Mouse (Mus musculus) frontal cortex, postnatal 25 days (tissue): ENCODE measurements around the gene Bora.

Experiments
- DNase-seq, 2 experiments: peaks; one replicate each; pipeline ENCODE4 v3.0.0; 2022; ENCODE audit warnings: low spot score in 2 of 2

Bora gene

DNA sequence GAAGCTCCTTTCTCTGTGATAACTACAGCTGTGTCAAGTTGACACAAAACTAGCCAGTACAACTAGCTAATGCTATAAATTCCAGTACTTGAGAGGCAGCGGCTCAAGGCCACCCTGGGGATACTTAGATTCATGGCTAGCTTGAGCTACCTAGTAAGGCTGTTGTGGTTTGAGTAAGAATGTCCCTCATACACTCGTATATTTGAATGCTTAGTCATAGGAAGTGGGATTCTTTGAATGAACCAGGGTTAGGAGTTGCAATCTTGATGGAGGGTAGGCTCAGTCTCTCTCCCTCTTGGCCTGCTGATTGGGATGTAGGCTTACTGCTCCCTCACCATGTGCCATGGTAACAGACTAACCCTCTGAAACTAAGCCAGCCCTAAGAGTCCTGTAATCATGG, 17.1 kb downstream of the Bora start:
- DNase-seq, result no peak

DNA sequence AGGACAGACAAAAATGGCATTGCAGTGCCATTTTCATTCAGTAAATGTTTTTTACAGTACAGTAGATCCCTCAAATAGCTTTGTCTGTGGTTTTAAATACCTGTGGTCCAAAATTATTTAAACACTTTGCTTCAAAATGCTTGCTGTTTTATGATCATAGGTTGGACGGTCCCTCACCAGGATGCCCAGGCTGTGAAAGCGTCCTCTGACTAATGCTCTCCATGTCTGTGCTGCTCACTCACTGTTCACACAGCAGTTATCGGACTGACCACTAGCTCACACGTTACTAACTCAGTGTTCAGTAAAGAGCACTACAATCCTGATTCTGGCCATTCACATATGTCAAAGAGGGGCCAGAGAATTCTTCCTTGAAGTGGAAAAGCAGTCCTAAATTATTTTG, 25.1 kb downstream of the Bora start:
- no peak for DNase-seq

DNA sequence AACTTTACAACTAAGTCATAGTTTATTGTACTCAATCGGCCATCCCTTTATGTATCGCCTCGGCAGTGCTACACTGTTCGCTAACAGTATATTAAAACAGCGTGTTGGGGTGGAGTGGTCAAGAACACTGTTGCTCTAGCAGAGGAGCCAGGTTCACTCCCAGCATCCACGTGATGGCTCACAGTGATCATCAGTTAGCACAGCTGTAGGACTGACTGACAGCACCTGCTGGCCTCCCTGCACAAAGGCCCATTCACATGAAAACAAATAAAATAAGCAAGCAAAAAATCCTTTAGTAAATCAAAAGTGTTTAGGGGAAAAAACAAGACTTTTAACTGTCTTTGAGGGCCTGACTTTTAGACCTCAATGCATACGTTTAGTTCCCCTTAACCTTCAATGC, 42.9 kb downstream of the Bora start:
- no peak for DNase-seq

DNA sequence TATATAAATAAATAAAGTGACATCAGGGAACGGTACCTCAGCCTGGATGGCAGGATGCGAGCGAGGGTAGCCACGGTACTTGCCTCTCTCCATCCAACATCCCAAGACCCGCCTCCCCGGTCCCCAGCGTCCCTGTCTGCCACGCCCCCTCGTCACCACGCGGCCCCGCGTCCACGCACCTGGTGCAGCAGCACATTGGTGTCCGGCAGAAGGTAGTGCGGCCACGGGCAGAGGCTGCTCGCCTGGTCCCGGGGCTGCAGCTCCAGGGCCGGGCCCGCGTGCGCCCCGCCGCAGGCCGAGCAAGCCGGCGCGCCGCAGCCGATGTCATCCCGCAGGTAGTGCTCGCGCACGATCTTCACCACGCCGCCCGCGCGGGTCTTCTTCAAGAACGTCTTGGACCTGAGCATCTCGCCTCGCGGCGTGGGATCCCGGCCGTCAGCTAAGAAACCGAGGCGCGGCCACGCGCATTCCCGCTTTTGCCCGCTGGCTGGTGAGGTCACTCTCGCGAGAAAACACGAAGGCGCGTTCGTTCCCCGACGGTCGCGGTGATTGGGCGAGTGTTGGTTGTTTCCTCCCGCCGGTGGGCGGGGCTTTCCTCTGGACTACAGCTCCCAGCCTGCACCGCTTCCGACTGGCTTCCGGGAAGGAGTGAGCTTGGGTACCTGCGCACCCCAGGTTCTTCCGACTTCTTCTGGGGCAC, 53.4 kb downstream of the Bora start, which contains the start of the genes Pibf1 and Dis3:
Gene Pibf1 (plus strand): TSS at position 158 of the 700 bp plus-strand sequence.
Gene Dis3 (minus strand): TSS at position 504 of the 700 bp plus-strand sequence.
- DNase-seq, result peak; percentile 98 to 99

DNA sequence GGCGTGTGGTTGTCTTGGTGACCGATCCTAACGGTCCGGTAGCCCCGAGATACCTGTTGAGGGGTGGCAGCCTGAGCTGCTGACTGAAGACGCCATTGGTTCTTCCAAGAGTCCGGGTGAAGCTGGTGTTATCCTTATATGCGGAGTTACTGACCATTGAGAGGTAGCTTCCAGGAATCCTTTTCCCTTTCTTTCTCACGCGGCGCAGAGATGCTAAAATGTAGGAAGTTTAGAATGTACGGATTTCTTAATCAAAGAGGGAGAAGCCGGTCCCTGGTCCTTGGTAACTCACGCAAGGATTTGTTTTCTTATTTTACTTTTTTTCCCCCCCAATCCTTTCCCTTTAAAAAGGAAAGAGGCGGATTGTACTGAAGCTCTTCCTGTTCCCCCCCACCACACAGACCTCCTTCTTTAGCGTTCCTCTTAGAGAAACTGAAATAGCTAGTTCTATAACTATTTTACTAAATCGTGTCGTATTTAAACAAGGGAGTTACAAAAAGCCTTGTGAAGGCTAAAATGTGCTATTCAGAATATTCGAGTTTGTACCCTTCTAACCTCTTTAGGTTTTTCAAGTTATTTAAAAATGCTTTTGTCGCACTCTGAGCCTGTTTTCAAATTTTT, 54.1 kb downstream of the Bora start:
- DNase-seq, result no peak

DNA sequence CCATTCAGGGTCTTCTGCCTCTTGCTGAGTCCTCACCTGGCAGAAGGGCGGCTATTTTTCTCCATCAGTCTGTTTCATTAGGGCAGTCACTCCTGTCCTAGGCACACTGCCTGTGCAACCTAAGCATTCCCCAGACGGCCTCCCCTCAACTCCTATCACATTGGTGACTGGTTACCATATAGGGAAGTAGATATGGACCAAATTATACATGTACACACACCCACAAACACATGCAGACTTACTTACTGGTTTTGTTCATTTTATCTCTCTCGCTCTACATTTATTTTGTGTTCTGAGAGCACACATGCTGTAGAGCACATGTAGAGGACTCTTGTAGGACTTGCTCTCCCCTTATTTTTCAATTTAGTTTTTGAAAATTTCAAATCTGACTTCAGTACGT, 57.0 kb downstream of the Bora start:
- no peak for DNase-seq

DNA sequence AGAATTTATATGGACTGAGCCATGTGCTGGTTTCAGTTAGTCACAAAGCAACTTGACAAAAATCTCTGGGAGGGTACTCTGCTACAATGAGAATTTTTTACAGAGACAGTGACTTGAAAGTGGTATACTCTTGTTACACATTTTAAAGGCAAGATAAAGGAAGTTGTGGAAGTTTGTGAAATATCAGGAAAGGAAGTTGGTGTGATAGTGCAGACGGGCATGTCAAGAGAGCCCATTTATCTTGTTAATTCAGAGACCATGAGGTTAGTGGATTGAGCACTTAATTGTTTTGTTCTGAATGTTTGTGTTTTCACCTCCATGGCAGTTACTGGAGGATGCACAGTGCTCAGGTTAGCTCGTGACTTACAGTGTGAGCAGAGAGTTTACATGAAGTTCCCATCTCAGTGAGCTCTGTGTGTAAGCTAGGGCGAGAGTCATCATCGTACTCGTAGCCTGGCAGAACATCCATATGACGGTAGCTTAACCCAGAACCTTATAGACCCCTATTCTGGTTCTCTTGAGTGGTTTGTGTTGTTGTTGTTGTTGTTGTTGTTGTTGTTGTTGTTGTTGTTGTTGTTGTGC, 58.6 kb downstream of the Bora start:
- no peak for DNase-seq

DNA sequence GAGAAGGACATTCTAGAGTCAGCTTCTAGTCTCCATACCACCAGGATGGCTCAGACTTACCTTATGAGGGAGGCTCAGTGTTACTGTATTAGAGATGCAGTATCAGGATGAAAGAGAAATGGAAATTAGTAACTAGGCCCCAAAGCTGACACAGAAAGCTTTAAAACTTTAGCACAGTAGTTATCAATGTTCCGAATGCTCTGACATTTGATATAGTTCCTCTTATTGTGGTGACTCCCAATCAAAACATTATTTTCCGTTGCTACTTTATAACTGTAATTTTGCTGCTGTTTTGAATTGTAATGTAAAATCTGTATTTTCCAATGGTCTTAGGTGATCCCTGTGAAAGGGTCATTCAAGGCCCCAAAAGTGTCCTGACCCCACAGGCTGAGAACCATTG, 60.6 kb downstream of the Bora start:
- DNase-seq, result no peak

DNA sequence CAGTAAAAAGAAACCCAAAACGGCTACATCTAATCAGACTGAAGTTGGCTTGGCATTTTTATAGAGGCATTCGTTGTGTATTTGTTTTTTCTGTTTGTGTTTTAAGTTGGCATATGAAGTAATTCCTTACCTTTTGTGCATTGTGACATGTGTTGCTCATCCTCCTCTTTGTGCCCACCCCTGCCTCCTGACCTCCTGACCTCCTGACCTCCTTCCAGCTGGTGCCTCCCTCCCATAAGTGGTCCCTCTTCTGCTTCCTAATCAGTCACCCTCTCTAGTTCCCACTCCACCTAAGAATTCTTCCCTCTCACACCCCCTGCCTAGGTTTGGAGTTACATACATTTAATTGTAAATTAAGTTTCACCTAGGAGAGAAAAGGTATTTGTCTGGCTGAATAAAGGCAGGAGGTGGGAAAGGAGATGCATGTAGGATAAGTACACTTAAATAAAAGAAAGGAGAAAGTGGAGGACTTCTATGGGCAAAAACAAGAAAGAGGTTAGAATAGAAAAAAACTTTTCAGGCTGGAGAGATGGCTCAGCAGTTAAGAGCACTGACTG, 61.7 kb downstream of the Bora start:
- no peak for DNase-seq

DNA sequence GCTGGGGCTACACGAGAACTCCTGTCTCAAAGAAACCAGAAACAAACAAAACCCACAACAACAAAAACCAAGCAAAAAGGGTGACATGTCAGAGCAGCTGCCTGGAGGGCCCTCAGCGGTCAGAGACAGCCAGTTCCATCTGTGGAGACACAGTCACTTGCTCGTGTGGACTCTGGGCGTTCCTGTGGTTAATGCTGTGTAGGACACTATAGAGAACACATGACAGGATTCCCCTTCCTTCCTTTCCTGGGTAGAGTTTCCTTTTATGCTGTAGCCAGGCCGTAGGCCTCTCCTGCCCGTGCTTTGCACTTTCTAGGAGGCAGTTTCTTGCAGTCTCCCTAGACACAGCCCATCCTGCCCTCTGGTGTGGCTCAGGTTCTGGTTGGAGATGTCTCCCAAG, 62.7 kb downstream of the Bora start:
- DNase-seq, result no peak

DNA sequence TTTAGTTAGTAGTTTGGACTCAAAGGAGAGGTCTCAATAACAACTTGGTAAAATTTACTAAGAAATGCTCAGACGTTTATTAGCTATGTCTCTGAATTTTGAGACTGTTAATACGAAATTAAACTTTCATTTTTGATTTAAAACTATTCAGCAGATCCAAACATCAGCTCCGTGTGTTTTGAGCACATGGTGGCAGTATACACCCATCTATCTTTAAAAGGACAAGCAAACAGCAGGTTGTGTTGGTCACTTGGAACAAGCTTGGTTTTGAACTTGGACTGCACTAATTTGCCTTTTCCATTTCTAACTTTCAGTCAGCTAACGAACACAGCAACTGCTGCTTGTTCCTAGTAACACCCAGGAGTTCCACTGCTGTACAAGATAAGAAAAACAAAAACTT, 71.6 kb downstream of the Bora start:
- no peak for DNase-seq

DNA sequence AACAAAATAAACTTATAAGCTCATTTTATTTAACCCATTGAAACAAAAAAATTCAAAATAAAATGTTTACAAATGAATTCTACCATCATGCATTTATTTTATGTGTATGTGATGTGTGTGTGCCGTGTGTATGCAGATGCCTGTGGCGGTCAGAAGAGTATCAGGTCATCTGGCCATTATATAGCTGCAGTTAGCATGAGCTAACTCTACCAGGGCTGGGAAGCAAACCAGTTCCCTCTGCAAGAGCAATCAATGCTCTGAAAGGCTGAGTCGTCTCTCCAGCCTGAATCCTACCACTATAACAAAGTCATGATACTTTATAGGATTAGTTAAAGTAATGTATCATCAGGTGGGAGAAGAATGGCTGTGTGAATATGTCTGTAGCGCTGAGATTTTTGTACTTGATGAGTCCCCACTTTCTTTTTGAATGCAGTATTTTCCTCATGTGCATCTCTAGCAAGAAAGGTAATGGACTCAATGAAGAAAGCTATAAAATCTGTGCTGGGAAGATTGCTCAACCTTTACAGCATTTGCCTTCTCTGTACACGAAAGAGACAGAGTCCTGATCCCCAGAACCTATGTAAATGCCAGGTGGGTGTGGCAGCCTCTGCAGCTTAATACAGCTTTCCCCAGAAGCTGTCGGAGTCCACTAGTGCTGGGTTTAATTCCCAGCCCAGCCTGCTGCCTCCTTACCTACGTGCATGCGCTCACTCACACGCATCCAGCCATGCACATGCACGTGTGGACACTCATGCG, 75.7 kb downstream of the Bora start:
- DNase-seq, result no peak

DNA sequence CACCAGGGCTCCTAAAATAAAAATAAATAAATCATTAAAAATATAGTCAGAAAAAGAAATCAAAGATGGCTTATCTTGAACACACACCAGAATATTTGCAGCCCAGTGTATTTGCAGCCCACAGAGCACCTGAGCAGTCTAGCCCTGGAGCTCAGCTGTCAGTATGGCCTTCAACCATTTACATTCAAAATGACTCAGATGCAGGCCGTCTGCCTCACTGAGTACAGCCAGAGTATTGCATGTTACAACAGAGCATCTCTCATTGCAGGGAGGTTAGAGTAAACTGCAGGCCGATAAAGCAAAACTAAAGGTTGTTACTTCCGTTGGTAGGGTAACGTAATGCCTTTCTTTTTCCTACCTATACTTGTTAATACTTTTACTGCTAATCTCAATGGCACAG, 78.1 kb downstream of the Bora start:
- DNase-seq, result no peak
